Mouse (Mus musculus) bone marrow, adult 2 months (tissue): ENCODE results near the gene Ambp. TPM values are rescaled to one million over a fixed set of nuclear protein-coding genes. Genes with fewer than 3 reads are reported as not detected.

Source experiments
- H3K27ac ChIP-seq: fragments of 200-500 bp; 2 replicates; pipeline ENCODE4 v1.5.1; 2012; ENCODE audit warnings: low read depth, mild to moderate bottlenecking, control low read depth, inconsistent platforms, low read length; ENCODE audit not compliant: control insufficient read depth, poor library complexity, insufficient read depth
- H3K4me1 ChIP-seq: fragments of 200-500 bp; 2 replicates; pipeline ENCODE4 v1.6.1; 2011; ENCODE audit warnings: low read length; ENCODE audit not compliant: control insufficient read depth, insufficient read depth
- H3K4me3 ChIP-seq: fragments of 200-500 bp; replicated peaks from 2 replicates; pipeline ENCODE3; 2011; ENCODE audit warnings: mild to moderate bottlenecking, low read depth, low read length, control low read depth; ENCODE audit not compliant: control insufficient read depth
- CTCF ChIP-seq: fragments of 200-500 bp; IDR thresholded peaks from 2 replicates; pipeline ENCODE4 v1.5.1; 2011; ENCODE audit warnings: low read length, control low read depth; ENCODE audit not compliant: control insufficient read depth, insufficient read depth
- POLR2A ChIP-seq: fragments of 200-500 bp; IDR thresholded peaks from 2 replicates; pipeline ENCODE4 v1.6.1; 2011; ENCODE audit warnings: low read depth, mild to moderate bottlenecking, control low read depth, low read length, borderline replicate concordance; ENCODE audit not compliant: control insufficient read depth
- WGBS: fragments of 180-500 bp; shearing (Covaris S2); methylation state at CpG from one replicate; pipeline ENCODE4 v1.1.7; 2018; 5-methylcytosine and 5-hydroxymethylcytosine counted together
- polyA plus RNA-seq: library from polyadenylated mRNA; stranded (reverse); fragments of >200 nt; gene quantifications from 2 replicates; pipeline ENCODE4 v1.2.4, GENCODE M21; 2011; ENCODE audit warnings: low replicate concordance; ENCODE audit not compliant: missing spikeins, insufficient read depth, insufficient read length

Gene Ambp
- polyA plus RNA-seq, 1 experiment: 11.2 TPM

GRCm38 (mm10) chr4:63170061-63170460 is 15.5 kb upstream of the Ambp start:
- Histone ChIP-seq H3K4me3 (no peak overlapping the region), H3K4me1 (no peaks in the 10 kb centered on the region), H3K27ac (no peak overlapping the region)
- WGBS: 74% methylated on average over 4 of the region's 4 CpGs
- TF ChIP-seq CTCF: no peak
- no peak for TF ChIP-seq POLR2A

GRCm38 (mm10) chr4:63166323-63166722 is 11.7 kb upstream of the Ambp start:
- H3K27ac ChIP-seq: no peak overlapping the region
- WGBS: 67% methylated on average over 5 of the region's 5 CpGs
- no peaks in the 10 kb centered on the region for H3K4me1 ChIP-seq
- H3K4me3 ChIP-seq: no peak overlapping the region
- TF ChIP-seq CTCF (no peak), POLR2A (no peak)

GRCm38 (mm10) chr4:63165636-63166035 is 11.0 kb upstream of the Ambp start:
- no peak for TF ChIP-seq POLR2A
- no peak for TF ChIP-seq CTCF
- H3K4me1 ChIP-seq: no peaks in the 10 kb centered on the region
- no peak overlapping the region for H3K4me3 ChIP-seq
- H3K27ac ChIP-seq: no peak overlapping the region
- WGBS: 71% methylated on average over 4 of the region's 4 CpGs

- no peak overlapping the region for H3K27ac ChIP-seq
- peak; percentile 87 for TF ChIP-seq CTCF
- no peak for TF ChIP-seq POLR2A
- H3K4me3 ChIP-seq: no peak overlapping the region
- WGBS: 19% methylated on average over 5 of the region's 5 CpGs
- H3K4me1 ChIP-seq: peaks cover 4% of the 10 kb centered on the region
Observed at GRCm38 (mm10) chr4:63158961-63159592, 4.5 kb upstream of the Ambp start.

GRCm38 (mm10) chr4:63158192-63158591 is 3.6 kb upstream of the Ambp start:
- Histone ChIP-seq H3K4me1 (peaks cover 4% of the 10 kb centered on the region), H3K4me3 (no peak overlapping the region), H3K27ac (no peak overlapping the region)
- 88% methylated on average over 7 of the region's 7 CpGs for whole genome bisulfite sequencing
- TF ChIP-seq POLR2A: no peak
- no peak for TF ChIP-seq CTCF

GRCm38 (mm10) chr4:63156726-63157634 is 2.4 kb upstream of the Ambp start:
- Histone ChIP-seq H3K4me1 (peaks cover 6% of the 10 kb centered on the region), H3K27ac (no peak overlapping the region), H3K4me3 (no peak overlapping the region)
- no peak for TF ChIP-seq POLR2A
- no peak for TF ChIP-seq CTCF
- WGBS: 53% methylated on average over 8 of the region's 8 CpGs

GRCm38 (mm10) chr4:63155596-63155995 is 997 bp upstream of the Ambp start:
- H3K27ac ChIP-seq: no peak overlapping the region

GRCm38 (mm10) chr4:63154028-63154427 is 571 bp downstream of the Ambp start:
- Histone ChIP-seq H3K27ac (no peak overlapping the region), H3K4me1 (peaks cover 12% of the 10 kb centered on the region), H3K4me3 (no peak overlapping the region)
- WGBS: 65% methylated on average over 4 of the region's 4 CpGs
- TF ChIP-seq POLR2A (no peak), CTCF (no peak)

More at GRCm38 (mm10) chr4:63155596-63155995, 997 bp upstream of the Ambp start:
- 12% methylated on average over 2 of the region's 2 CpGs for WGBS
- Histone ChIP-seq H3K4me1 (peaks cover 12% of the 10 kb centered on the region), H3K4me3 (no peak overlapping the region)
- TF ChIP-seq CTCF: no peak
- TF ChIP-seq POLR2A: no peak
